Mouse (Mus musculus) intestine, embryonic 15.5 days (tissue): ENCODE results near the gene Srgap3. TPM values are rescaled to one million over a fixed set of nuclear protein-coding genes. Genes with fewer than 3 reads are reported as not detected.

Experiments used
- ATAC-seq: fragments of 200-750 bp; cut with Nextera tagmentation; 2 replicates; pipeline ENCODE4 v1.8.0; 2017; ENCODE audit warnings: moderate TSS enrichment, moderate library complexity
- H3K27ac ChIP-seq: fragments of 300-500 bp; sonication (generic); 2 replicates; pipeline ENCODE4 v1.5.1; 2015; ENCODE audit warnings: mild to moderate bottlenecking, inconsistent platforms
- H3K27me3 ChIP-seq: fragments of 300-500 bp; sonication (generic); replicated peaks from 2 replicates; pipeline ENCODE4 v1.6.1; 2015; ENCODE audit warnings: inconsistent platforms
- H3K36me3 ChIP-seq: fragments of 300-500 bp; sonication (generic); 2 replicates; pipeline ENCODE4 v1.6.1; 2015; ENCODE audit warnings: inconsistent platforms
- H3K4me1 ChIP-seq: fragments of 300-500 bp; sonication (generic); replicated peaks from 2 replicates; pipeline ENCODE4 v1.6.1; 2015; ENCODE audit warnings: inconsistent platforms
- H3K4me2 ChIP-seq: fragments of 300-500 bp; sonication (generic); replicated peaks from 2 replicates; pipeline ENCODE4 v1.6.1; 2015; ENCODE audit warnings: mild to moderate bottlenecking, inconsistent platforms
- H3K4me3 ChIP-seq: fragments of 300-500 bp; sonication (generic); replicated peaks from 2 replicates; pipeline ENCODE4 v1.5.1; 2015; ENCODE audit warnings: inconsistent platforms
- H3K9ac ChIP-seq: fragments of 300-500 bp; sonication (generic); 2 replicates; pipeline ENCODE4 v1.6.1; 2015; ENCODE audit warnings: inconsistent platforms
- H3K9me3 ChIP-seq: fragments of 300-500 bp; sonication (generic); 2 replicates; pipeline ENCODE4 v1.6.1; 2016; ENCODE audit warnings: inconsistent platforms
- WGBS: fragments of 180-500 bp; shearing (Covaris S2); methylation state at CpG from one replicate; pipeline ENCODE4 v1.1.7; 2015; 5-methylcytosine and 5-hydroxymethylcytosine counted together
- polyA plus RNA-seq: library from polyadenylated mRNA; unstranded; fragments of >200 nt; fragmentation: Nextera tagmentation; extraction: Ambion mirVana; gene quantifications from 2 replicates; pipeline ENCODE4 v1.2.1, GENCODE M21; 2015

The Srgap3 gene
- polyA plus RNA-seq, 1 experiment from 2014 or later, result 2.6 TPM

DNA sequence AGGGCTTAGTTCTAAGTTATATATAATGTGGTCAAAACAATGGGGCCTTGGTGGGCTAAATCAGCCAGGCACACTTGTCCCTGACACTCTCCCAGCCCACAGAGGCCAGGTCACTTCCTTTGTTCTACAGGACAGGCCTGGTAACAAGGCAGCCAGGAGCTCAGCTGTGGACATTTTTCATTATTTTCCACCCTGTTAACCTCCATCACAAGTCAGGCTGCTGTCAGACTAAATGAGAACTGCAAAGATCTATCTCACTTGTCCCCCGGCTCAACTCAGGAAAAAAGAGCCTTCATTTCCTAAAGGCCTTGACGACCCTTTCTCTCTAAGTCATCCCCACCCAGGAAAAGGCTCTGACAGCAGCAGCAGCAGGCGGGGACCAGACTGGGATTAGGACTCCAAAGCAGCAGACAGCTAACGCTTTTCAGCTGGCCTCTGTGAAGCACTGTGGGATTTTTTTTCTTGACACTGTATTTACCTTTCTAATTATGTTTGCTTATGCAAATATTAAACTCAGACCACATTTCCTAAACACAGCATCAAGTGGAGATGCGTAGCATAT, 132.5 kb downstream of the Srgap3 start:
- peak; percentile 71 for ATAC-seq
- no peaks in the 10 kb centered on the region for H3K9me3 ChIP-seq
- peak overlapping the region; percentile 36; the same call in 1 of the 2 replicates for H3K27ac ChIP-seq
- no peaks in the 10 kb centered on the region for H3K36me3 ChIP-seq
- no peaks in the 10 kb centered on the region for H3K4me1 ChIP-seq
- no peak overlapping the region for H3K9ac ChIP-seq
- H3K4me2 ChIP-seq, result no peak overlapping the region
- 36% methylated on average over 5 of the region's 5 CpGs for WGBS
- H3K4me3 ChIP-seq, result no peak overlapping the region
- no peaks in the 10 kb centered on the region for H3K27me3 ChIP-seq

DNA sequence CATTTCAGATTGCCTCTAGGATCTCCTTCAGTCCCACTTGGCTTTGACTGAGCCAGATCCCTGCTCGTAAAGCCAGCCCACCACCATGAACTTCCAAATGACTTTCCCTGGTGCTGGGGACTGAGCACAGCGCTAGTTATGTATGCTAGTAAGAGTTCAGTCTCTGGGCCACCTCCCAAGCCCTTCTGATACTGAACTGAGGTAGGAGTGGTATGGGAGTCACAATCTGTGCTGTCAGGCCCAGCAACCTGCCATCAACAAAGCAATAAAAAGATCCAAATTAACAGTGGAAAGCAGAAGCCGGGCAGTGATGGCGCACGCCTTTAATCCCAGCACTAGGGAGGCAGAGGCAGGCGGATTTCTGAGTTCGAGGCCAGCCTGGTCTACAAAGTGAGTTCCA, 134.2 kb downstream of the Srgap3 start:
- no peak overlapping the region for H3K4me2 ChIP-seq

GRCm38 (mm10) chr6:112810521-112810830, 136.6 kb downstream of the Srgap3 start:
- WGBS, result 83% methylated on average over 4 of the region's 4 CpGs
- no peak overlapping the region for H3K4me3 ChIP-seq
- H3K9me3 ChIP-seq, result no peaks in the 10 kb centered on the region
- H3K27ac ChIP-seq, result no peak overlapping the region
- H3K9ac ChIP-seq, result no peak overlapping the region
- H3K27me3 ChIP-seq, result no peaks in the 10 kb centered on the region
- no peaks in the 10 kb centered on the region for H3K36me3 ChIP-seq
- ATAC-seq, result no peak
- no peak overlapping the region for H3K4me2 ChIP-seq
- no peaks in the 10 kb centered on the region for H3K4me1 ChIP-seq

More for the DNA sequence above, 134.2 kb downstream of the Srgap3 start:
- ATAC-seq, result no peak
- H3K9ac ChIP-seq, result no peak overlapping the region
- H3K27me3 ChIP-seq, result no peaks in the 10 kb centered on the region
- no peaks in the 10 kb centered on the region for H3K4me1 ChIP-seq
- no peak overlapping the region for H3K27ac ChIP-seq
- 96% methylated on average over 7 of the region's 7 CpGs for WGBS
- no peak overlapping the region for H3K4me3 ChIP-seq
- H3K9me3 ChIP-seq, result no peaks in the 10 kb centered on the region
- no peaks in the 10 kb centered on the region for H3K36me3 ChIP-seq

DNA sequence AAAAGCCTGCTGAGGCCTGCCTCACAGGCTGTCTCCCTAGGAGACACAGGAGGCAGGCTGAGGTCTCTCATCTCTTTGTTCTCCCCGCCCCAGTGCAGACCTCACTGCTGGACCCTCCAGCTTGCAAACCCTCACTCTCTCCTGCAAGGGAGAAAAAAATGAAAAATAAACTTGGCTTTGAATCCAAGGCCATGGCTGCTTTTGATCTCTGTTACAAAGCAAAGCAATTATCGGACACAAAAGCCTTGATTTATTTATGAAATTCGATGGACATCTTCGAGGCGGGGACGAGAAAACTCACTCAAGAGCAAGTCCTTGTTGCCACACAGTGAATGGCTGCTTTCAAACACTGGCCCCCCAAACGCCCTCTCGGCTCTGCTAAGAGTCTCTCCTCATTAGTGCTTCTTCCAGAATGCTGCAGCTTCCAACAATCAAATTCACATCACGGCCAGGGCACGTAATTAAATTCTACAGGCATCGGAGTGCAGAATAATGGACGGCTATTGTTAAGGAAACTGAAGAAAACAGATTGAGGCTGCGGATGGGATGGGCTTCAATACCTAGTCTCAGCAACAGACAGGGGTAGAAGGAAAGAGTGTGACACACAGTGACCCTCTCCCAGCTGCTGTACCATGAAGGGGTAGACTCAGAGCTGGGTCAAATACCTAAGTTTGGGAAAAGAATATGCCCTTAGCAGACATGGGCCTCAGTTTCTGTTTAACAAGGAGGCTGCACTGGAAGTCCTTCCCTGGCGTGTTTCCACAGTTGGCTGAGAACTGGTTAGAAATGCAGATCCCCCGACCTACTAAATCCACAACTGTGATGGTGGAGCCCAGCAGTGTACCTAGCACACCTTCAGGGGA, 137.2 kb downstream of the Srgap3 start:
- Histone ChIP-seq H3K4me2 (no peak overlapping the region), H3K27ac (no peak overlapping the region), H3K27me3 (no peaks in the 10 kb centered on the region), H3K36me3 (no peaks in the 10 kb centered on the region), H3K4me1 (no peaks in the 10 kb centered on the region), H3K9ac (no peak overlapping the region), H3K4me3 (no peak overlapping the region), H3K9me3 (no peaks in the 10 kb centered on the region)
- WGBS, result 71% methylated on average over 15 of the region's 15 CpGs
- no peak for ATAC-seq

GRCm38 (mm10) chr6:112808738-112809137, 138.3 kb downstream of the Srgap3 start:
- Histone ChIP-seq H3K27me3 (no peaks in the 10 kb centered on the region), H3K9ac (no peak overlapping the region), H3K27ac (no peak overlapping the region), H3K4me3 (no peak overlapping the region), H3K4me2 (no peak overlapping the region), H3K4me1 (no peaks in the 10 kb centered on the region), H3K36me3 (no peaks in the 10 kb centered on the region), H3K9me3 (no peaks in the 10 kb centered on the region)
- 81% methylated on average over 9 of the region's 9 CpGs for WGBS
- no peak for ATAC-seq

GRCm38 (mm10) chr6:112801917-112802316, 145.1 kb downstream of the Srgap3 start:
- Histone ChIP-seq H3K4me2 (no peak overlapping the region), H3K27ac (no peak overlapping the region), H3K36me3 (no peaks in the 10 kb centered on the region), H3K4me1 (no peaks in the 10 kb centered on the region), H3K9ac (no peak overlapping the region), H3K9me3 (no peaks in the 10 kb centered on the region), H3K4me3 (no peak overlapping the region), H3K27me3 (no peaks in the 10 kb centered on the region)
- ATAC-seq, result no peak
- 91% methylated on average over 3 of the region's 3 CpGs for WGBS

DNA sequence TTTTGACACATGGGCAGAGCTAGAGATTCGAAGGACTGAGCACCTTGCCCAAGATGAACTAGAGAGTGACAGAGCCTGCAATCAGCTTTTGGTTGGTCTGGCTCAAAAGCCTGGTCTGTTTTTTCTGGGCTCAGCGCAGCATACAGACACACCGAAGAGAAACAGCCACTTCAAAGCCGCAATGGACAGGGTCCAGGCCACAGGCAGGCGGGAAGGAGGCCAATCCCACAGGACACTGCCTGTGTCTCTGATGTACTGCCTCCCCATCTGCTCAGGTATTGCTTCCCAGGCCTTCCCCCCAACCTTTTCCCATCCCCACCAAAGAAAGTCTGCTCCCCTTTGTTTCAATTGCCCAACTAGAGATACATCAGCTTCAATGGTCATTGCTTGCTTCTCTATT, 148.7 kb downstream of the Srgap3 start:
- no peaks in the 10 kb centered on the region for H3K9me3 ChIP-seq
- ATAC-seq, result no peak

DNA sequence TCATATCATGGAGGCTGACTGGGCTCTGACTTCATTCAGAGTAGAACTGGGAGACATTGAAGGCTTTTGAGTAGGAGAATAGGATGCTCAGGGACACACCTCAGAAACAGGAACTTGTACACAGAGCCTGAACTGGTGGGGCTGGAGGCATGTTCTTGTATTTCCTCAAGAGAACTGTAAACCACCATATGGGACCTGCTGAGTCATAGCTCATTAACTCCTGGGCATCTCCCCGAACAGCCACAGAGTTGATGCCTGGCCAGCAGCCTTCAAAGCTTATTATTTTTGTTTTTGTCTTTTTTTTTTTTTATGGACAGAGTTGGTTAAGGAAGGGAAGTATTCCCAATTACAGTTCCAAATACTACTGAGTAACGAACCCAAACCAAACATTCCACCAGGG, 150.5 kb downstream of the Srgap3 start:
- WGBS, result 80% methylated on average over 2 of the region's 2 CpGs

More for the DNA sequence above, 148.7 kb downstream of the Srgap3 start:
- Histone ChIP-seq H3K4me1 (no peaks in the 10 kb centered on the region), H3K27ac (no peak overlapping the region), H3K4me3 (no peak overlapping the region), H3K36me3 (no peaks in the 10 kb centered on the region), H3K27me3 (no peaks in the 10 kb centered on the region), H3K4me2 (no peak overlapping the region), H3K9ac (no peak overlapping the region)
- WGBS, result 78% methylated on average over 5 of the region's 5 CpGs

DNA sequence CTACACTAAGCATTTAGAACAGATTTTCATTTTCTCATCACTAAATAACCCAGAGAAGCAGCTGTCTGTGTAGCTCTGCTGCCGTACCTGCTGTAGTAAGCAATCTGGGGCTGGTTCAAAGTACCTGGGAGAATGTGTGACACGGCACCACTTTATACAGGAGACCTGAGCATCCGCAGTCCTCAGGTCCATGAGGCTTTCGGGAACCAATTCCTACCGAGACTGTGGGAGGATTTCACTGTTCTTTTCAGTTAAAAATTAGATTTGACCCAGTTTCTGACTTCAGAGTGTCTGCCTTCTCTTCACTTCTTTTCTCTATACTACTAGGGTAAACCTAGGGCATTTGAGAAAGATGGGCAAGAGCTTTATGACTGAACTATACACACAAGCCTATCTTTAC, 153.2 kb downstream of the Srgap3 start:
- no peak overlapping the region for H3K27ac ChIP-seq
- no peak overlapping the region for H3K4me2 ChIP-seq
- no peaks in the 10 kb centered on the region for H3K36me3 ChIP-seq
- 97% methylated on average over 5 of the region's 5 CpGs for WGBS
- no peaks in the 10 kb centered on the region for H3K27me3 ChIP-seq
- H3K9me3 ChIP-seq, result no peaks in the 10 kb centered on the region
- ATAC-seq, result no peak
- no peak overlapping the region for H3K9ac ChIP-seq
- no peak overlapping the region for H3K4me3 ChIP-seq
- H3K4me1 ChIP-seq, result no peaks in the 10 kb centered on the region

More for the DNA sequence above, 150.5 kb downstream of the Srgap3 start:
- Histone ChIP-seq H3K27me3 (no peaks in the 10 kb centered on the region), H3K36me3 (no peaks in the 10 kb centered on the region), H3K4me1 (no peaks in the 10 kb centered on the region), H3K27ac (no peak overlapping the region), H3K4me2 (no peak overlapping the region), H3K9ac (no peak overlapping the region), H3K9me3 (no peaks in the 10 kb centered on the region), H3K4me3 (no peak overlapping the region)
- no peak for ATAC-seq

DNA sequence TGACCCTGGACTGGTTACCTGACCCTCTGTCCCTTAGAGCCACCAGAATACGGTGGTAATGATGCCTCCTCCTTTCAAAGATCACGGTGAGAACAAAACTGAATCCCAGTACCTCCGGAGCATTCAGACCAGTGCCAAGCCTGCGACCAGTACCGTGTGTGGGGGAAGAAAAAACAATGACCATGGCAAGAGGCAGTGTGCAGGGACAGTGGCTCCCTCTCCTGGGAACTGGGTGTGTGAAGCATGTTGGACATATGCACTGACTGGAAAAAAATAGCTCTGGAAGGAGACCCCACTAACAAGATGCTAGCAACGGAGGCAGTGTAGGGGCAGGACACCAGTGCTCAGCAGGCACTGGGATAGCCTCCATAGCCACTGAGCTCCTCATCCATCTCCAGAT, 157.2 kb downstream of the Srgap3 start:
- H3K4me1 ChIP-seq, result no peaks in the 10 kb centered on the region
- no peak overlapping the region for H3K9ac ChIP-seq
- ATAC-seq, result no peak
- H3K27ac ChIP-seq, result no peak overlapping the region
- no peaks in the 10 kb centered on the region for H3K9me3 ChIP-seq
- WGBS, result 62% methylated on average over 6 of the region's 6 CpGs
- H3K4me2 ChIP-seq, result no peak overlapping the region
- H3K4me3 ChIP-seq, result no peak overlapping the region
- no peaks in the 10 kb centered on the region for H3K36me3 ChIP-seq
- H3K27me3 ChIP-seq, result no peaks in the 10 kb centered on the region

GRCm38 (mm10) chr6:112788617-112789016, 158.4 kb downstream of the Srgap3 start:
- H3K9ac ChIP-seq, result no peak overlapping the region
- no peaks in the 10 kb centered on the region for H3K27me3 ChIP-seq
- no peak for ATAC-seq
- no peaks in the 10 kb centered on the region for H3K9me3 ChIP-seq
- no peak overlapping the region for H3K4me3 ChIP-seq
- H3K27ac ChIP-seq, result no peak overlapping the region
- no peaks in the 10 kb centered on the region for H3K4me1 ChIP-seq
- H3K4me2 ChIP-seq, result no peak overlapping the region
- H3K36me3 ChIP-seq, result no peaks in the 10 kb centered on the region
- WGBS, result 34% methylated on average over 10 of the region's 10 CpGs

GRCm38 (mm10) chr6:112788174-112788573, 158.9 kb downstream of the Srgap3 start:
- WGBS, result 74% methylated on average over 1 of the region's 1 CpGs

More at GRCm38 (mm10) chr6:112788174-112788573, 158.9 kb downstream of the Srgap3 start:
- Histone ChIP-seq H3K4me3 (no peak overlapping the region), H3K4me2 (no peak overlapping the region), H3K9me3 (no peaks in the 10 kb centered on the region), H3K36me3 (no peaks in the 10 kb centered on the region), H3K4me1 (no peaks in the 10 kb centered on the region), H3K9ac (no peak overlapping the region), H3K27me3 (no peaks in the 10 kb centered on the region), H3K27ac (no peak overlapping the region)
- ATAC-seq, result no peak
